Mouse (Mus musculus) adrenal gland, postnatal 4 days (tissue): Measurements from ENCODE around the gene Fcrlb. TPM values are rescaled to one million over a fixed set of nuclear protein-coding genes. Genes with fewer than 3 reads are reported as not detected.

Experiments used
- DNase-seq, 2 experiments: peaks; one replicate each; pipeline ENCODE4 v3.0.0; 2021 to 2022; ENCODE audit warnings: low spot score in 2 of 2, mixed read lengths in 2 of 2
- total RNA-seq, 2 experiments: library from RNA; stranded (reverse); gene quantifications; 2 replicates each; pipeline ENCODE4 v1.2.3; 2021

Gene Fcrlb
- total RNA-seq, 2 experiments from 2014 or later: not detected

- DNase-seq: no peak
These were observed 4.4 kb downstream of the Fcrlb start for GRCm38 (mm10) chr1:170908341-170908740.

- DNase-seq: no peak
These were observed 5.1 kb downstream of the Fcrlb start for GRCm38 (mm10) chr1:170907456-170908191.

GRCm38 (mm10) chr1:170907111-170907455 lies 5.7 kb downstream of the Fcrlb start:
- DNase-seq: no peak

- no peak for DNase-seq
These were observed 9.3 kb downstream of the Fcrlb start for GRCm38 (mm10) chr1:170903485-170903884.

- peak; percentile 66 to 85 for DNase-seq
These were observed 11.1 kb downstream of the Fcrlb start for GRCm38 (mm10) chr1:170901536-170902238.

GRCm38 (mm10) chr1:170900799-170901467 lies 11.8 kb downstream of the Fcrlb start:
- DNase-seq: no peak

GRCm38 (mm10) chr1:170898413-170899075 lies 14.2 kb downstream of the Fcrlb start:
- no peak for DNase-seq

- DNase-seq: no peak
These were observed 16.0 kb downstream of the Fcrlb start for GRCm38 (mm10) chr1:170896651-170897281.

GRCm38 (mm10) chr1:170894603-170895602 lies 17.8 kb downstream of the Fcrlb start:
- DNase-seq: no peak

- no peak for DNase-seq
These were observed 20.5 kb downstream of the Fcrlb start for GRCm38 (mm10) chr1:170892279-170892678.

GRCm38 (mm10) chr1:170891646-170892045 lies 21.1 kb downstream of the Fcrlb start:
- no peak for DNase-seq

- DNase-seq: no peak
These were observed 23.4 kb downstream of the Fcrlb start for GRCm38 (mm10) chr1:170889310-170889709.

- no peak for DNase-seq
These were observed 26.7 kb downstream of the Fcrlb start for GRCm38 (mm10) chr1:170886044-170886458.

GRCm38 (mm10) chr1:170884978-170885561 lies 27.7 kb downstream of the Fcrlb start, which contains the start of the genes Gm26620 and Dusp12:
Gene Gm26620, plus strand, starts transcription at chr1:170885065.
Gene Dusp12, minus strand, starts transcription at chr1:170885540.
- DNase-seq: peak; percentile 44 to 72

- DNase-seq: no peak
These were observed 28.4 kb downstream of the Fcrlb start for GRCm38 (mm10) chr1:170884390-170884789.

- no peak for DNase-seq
These were observed 29.7 kb downstream of the Fcrlb start for GRCm38 (mm10) chr1:170882915-170883485.

GRCm38 (mm10) chr1:170876906-170877305 lies 35.8 kb downstream of the Fcrlb start:
- no peak for DNase-seq

- no peak for DNase-seq
These were observed 37.1 kb downstream of the Fcrlb start for GRCm38 (mm10) chr1:170875676-170876075.

- DNase-seq: no peak
These were observed 40.8 kb downstream of the Fcrlb start for GRCm38 (mm10) chr1:170871961-170872360.
